Mouse (Mus musculus): ENCODE measurements around the gene Srm. TPM values are rescaled to one million over a fixed set of nuclear protein-coding genes. Genes with fewer than 3 reads are reported as not detected.
A peak's percentile ranks its signal among the peaks of the same experiment; 100 is the strongest.

Gene Srm
- total RNA-seq, 2 experiments from 2014 or later: 70.5 to 82.3 TPM

DNA sequence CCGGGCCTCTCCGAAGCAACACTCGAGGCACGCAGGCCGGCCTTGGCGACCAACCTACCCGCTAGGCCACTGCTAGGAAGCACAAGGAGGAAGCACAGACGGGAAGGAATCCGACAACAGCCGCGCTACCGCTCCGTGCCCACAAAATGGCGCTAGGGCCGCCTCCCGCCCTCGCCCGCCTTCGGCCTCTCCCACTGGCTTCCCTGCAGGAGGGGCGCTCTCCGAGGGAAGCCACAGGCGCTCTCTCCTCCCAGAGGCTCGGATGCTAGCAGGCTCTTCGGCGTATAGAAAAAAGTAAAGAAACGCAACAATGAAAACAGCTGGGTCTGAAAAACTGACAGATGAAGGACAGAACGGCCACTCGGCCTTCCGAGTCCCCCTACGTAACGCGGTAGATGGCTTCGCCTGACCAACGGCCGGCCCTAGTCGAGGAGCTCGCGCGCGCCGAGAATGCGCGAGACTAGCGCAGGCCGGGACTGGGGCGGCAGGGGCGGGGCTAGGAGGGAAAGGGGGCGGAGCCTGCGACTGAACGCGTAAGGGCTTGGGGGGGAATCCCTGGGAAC lies 35.4 kb downstream of the Srm start, which contains the start of gene Tardbp:
Gene Tardbp, minus strand, starts transcription at position 397 of the 563 bp plus-strand sequence.
- intact Hi-C loops (cut with DNase I): no loop called here
- peak; percentile 93 to 95 for DNase-seq (ENCODE audit: low spot score in 2 of 2)

DNA sequence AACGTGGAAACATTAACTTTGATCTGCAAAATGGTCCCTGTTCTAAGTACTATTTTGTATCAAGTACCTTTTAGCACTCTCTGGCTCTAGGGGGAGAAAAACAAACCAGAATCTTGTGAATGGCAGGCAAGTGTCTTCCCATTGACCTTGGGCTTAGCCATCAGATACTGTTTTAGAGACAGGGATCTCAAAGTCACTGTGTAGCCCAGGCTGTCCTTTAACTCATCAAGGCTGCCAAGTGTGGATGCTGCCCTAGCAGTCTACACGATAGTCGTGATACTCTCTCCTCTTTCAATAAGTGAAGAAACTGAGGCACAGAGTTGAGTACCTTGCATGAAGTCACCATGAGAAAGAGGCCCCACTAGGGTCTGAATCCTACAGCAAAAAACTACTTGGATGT lies 35.9 kb downstream of the Srm start:
- no peak for DNase-seq (ENCODE audit: low spot score in 2 of 2)
- intact Hi-C loops (cut with DNase I): no loop called here

DNA sequence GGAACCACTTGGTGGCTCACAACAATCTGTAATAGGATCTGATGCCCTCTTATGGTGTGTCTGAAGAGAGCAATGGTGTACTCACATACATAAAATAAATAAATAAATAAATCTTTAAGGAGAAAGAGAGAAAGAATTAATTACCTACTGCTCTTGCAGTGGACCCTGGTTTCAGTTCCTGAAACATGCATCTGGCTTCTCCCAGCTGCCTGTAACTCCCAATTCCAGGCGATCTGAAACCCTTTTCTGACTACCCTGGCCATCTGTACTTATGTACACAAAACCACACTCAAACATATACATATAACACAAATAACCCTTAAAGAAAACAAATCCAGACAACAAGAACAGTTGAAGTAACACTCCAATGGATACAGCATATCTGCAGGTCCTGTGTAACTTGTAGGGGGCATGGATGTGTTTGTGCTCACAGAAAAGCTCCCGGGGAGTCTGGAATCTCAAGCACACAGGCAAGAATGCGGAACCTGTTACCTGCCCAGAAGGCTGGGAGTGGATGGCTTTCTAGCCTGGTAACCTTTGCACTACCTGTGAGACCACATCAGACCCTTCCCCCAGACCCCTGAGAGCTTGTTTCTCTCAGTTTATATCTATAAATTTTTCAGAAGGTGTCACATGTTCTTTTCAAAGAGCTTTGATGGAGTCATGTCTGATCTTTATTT lies 40.9 kb downstream of the Srm start:
- intact Hi-C loops (cut with DNase I): no loop called here
- DNase-seq (ENCODE audit: low spot score in 2 of 2): no peak

DNA sequence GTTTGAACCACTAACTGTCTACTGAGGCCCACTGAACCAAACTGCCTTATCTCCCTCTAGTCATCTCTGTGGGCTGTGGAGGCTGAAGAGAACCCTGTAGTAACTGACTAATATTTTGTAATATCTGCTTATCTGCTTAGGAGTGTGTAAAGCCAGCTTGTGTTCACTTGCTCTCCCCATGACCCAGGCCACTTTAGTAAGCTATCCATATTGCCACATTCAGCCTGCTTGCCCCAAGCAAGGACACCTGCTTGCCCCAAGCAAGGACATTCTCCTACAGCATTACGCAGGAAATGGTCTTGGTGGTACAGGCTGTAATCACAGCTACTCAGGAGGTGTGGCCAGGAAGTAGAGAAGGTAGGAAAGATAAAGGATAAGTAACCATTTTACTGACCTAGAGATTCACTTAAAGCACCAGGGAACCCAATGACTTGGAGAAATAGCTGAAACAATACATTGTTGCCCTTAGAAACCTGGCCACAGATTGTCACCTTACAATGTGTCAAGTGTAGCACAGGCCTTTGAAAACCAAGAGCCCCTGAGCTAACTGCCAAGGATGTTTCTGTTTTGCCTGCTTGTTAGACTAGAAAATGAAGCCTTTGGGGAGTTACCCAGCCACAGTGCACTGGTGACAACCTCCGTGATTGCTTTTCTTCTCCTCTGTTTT lies 42.2 kb downstream of the Srm start:
- no peak for DNase-seq (ENCODE audit: low spot score in 2 of 2)
- intact Hi-C loops (cut with DNase I): no loop called here

DNA sequence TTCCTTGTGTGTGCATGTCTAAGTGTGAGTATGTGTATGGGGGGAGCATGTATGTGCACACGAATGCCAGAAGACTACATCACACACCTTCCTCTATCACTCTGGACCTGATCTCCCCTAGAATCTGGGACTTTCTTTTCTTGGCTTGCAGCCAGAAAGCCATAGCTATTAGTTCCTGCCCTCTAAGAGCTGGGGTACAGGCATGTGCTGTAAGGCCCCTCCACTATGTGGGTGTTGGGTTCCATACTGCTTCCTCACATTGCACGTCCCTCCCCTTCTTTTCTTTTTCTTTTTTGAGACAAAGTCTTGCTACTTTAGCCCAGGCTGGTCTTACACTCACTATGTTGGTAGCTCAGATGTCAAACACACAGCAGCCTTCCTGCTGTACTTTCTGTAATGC lies 44.0 kb downstream of the Srm start:
- intact Hi-C loops (cut with DNase I): no loop called here

DNA sequence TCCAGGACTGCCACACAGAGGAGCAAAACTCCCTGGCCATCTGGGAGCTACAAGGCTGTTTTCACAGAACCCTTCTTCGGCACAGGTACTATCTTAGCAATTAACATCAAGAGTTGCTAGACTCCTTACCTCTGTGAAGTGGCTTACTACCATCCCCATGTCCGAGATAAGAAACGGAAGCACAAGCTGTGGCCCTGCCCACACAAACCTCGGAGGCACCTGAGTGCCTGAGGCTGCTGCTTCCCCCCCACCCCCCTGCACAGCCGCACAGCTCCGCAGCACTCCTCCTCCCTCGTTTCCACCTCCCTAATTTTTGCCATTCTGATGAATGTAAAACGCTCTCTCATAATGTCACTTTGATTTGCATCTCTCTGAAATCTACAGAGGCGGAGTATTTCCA lies 47.0 kb downstream of the Srm start:
- intact Hi-C loops (cut with DNase I): no loop called here
- no peak for DNase-seq (ENCODE audit: low spot score in 2 of 2)

More for the DNA sequence above, 44.0 kb downstream of the Srm start:
- no peak for DNase-seq (ENCODE audit: low spot score in 2 of 2)

DNA sequence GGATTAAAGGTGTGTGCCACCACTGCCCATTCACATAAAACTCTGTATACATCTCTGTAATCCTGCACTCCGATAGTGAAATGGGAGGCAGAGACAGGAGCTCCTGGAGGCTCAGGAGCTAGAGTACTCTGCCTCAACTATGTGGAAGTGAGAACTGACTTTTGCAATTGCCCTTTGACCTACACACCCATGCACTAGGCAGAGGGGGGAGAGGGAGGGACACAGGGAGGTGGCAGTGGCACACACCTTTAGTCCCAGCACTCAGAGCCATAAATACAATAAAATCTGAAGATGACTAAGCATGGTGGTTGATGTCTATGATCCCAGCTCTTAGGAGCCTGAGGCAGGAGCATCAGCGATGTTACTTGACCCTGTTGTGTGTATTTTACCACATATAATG lies 48.2 kb downstream of the Srm start:
- intact Hi-C loops (cut with DNase I): no loop called here
- DNase-seq (ENCODE audit: low spot score in 2 of 2): no peak

DNA sequence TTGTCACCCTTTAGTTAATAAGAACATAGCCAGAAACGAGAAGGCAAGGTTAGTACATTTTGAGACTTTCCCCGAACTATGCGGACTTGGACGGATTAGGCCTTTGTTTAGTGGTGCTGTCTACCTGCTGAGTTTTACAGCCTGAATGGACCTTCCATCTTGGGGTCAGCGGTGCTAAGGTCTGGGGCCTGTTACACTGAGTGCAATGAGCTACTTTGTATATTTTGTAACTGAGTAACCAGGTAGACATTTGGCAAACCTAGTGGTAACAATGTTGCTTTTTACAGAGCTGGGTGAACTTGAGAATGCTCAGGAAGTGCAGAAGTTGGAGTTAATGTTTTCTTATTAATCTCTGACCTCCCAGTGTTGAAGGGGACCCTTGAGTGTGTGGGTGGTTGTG lies 49.8 kb downstream of the Srm start:
- DNase-seq (ENCODE audit: low spot score in 2 of 2): no peak
- intact Hi-C loops (cut with DNase I): no loop called here

DNA sequence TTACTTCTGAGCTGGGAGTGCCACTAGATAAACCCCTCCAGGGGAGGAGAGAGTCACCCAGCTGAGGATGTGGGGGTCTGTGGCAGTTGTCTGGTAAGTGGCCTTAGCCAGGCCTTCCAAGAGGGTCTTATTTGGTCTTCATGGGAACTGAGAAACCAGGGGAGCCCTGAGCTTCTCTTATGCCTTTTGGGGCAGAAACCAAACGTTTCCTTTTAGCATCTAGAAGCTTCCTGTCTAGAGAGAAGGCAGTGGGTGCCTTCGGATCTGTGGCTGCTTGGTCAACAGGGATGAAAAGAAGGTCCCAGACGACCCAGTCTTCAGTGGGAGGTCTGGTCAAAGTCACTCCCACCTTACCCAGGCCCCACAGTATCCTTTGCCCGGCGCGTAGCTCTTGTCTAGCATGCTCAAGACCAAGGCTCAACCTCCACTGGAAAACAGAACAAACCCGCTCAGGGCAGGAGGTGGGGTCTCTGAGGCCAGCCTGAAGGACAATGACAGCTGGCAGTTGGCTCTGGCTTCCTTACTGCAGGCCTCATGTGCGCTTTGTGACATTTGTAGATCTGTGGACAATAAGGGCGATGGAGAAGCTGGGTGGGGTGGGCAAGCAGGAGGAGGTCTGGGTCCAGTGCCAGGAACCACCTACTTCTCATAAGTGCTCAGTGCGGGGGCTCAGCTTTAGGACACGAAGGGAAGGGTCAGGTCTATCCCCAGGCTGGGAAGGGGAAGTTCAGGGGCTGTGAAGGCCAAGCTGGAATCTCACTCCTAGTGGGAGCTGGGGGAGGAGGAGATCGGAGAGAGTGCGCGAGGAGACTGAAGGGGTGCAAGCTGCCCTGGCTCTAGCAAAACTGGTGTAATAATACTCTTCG lies 52.2 kb downstream of the Srm start, which contains the start of gene Gm572:
Gene Gm572, plus strand, starts transcription at position 27 of the 866 bp plus-strand sequence.
- no peak for DNase-seq (ENCODE audit: low spot score in 2 of 2)
- intact Hi-C loops (cut with DNase I): no loop called here

DNA sequence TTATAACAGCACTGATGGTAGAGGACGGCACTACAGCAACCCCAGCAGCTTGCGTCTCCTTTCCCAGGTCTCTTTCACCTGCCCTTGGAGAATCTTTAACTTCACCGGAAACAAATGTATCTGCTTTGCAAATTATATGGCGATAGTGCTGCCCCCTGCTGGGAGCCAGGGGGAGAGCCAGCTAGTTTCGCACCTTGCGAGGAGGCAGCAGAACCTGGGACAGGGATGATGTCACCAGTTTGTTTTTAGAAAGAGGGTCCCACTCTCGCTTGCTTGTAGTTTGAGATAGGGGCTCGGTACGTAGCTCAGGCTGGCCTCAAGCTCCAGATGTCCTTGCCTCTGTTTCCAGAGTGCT lies 52.8 kb downstream of the Srm start:
- intact Hi-C loops (cut with DNase I): no loop called here

More for the DNA sequence above, 52.8 kb downstream of the Srm start:
- DNase-seq (ENCODE audit: low spot score in 2 of 2): peak; percentile 37 to 63

Other genes starting within 250 kb of the Srm start
- 1 to 10 TPM; 8.9 to 9.1 TPM for gene Ubiad1, start 146.7 kb upstream of the Srm start, total RNA-seq (2021)
- 10 to 100 TPM; 85.4 to 91.7 TPM for gene Mtor, start 142.9 kb upstream of the Srm start, total RNA-seq (2021)
- under 1 TPM; 0.64 to 0.96 TPM for gene Angptl7, start 91.0 kb upstream of the Srm start, total RNA-seq (2021)
- gene Exosc10, start 33.1 kb upstream of the Srm start, total RNA-seq (2021): 10 to 100 TPM; 44.3 to 47.1 TPM
- gene Masp2, start 11.1 kb downstream of the Srm start, total RNA-seq (2021): 1 to 10 TPM; 1.8 to 2.4 TPM
- 100 to 1,000 TPM; 187 to 201 TPM for gene Tardbp, start 35.5 kb downstream of the Srm start, total RNA-seq (2021)
- gene Gm572, start 51.8 kb downstream of the Srm start, total RNA-seq (2021): not detected
- 1 to 10 TPM in 1 of 2 experiments, under 1 TPM in 1; 0.94 to 1.8 TPM for gene Casz1, start 212.9 kb downstream of the Srm start, total RNA-seq (2021)